Mouse (Mus musculus): Measurements from ENCODE around the gene Prdm15. TPM values are rescaled to one million over a fixed set of nuclear protein-coding genes. Genes with fewer than 3 reads are reported as not detected.

Gene Prdm15
- polyA plus RNA-seq (2016; fragmentation: Nextera tagmentation; extraction: Ambion mirVana): 19.4 and 19.8 TPM in 2 replicates

DNA sequence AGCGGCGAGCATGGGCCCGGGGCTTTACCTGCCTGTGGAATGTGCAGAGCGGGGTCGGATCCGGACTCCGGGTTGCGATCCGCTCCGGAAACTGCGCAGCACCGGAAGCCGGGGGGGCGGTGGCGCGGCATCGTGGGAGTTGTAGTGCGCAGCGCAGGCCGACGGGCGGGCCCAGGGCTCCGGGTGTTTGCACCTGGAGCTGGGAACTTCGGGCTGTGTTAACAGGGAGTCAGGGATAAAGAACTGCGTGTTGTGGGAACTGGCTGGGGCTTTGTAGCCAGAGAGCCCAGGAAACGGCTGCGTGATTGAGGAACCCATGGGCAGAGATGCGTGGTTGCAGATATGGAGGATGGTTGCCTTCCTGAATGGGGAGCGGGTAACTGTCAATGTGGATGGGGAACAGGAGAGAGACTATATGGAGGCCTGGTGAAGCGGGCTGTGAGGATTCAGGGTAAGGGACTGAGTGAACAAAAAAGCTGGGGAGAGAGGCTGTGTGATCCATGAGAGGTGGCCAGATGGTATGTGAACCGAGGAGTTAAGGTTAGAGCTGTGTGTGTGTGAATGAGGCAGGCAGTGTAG is at the start of gene Prdm15:
Gene Prdm15, minus strand, starts transcription at position 110 of the 579 bp plus-strand sequence.
- Histone ChIP-seq H3K9ac (peak within 1 kb of the TSS; percentile 98), H3K27ac (peak within 1 kb of the TSS; percentile 98), H3K9me3 (no peaks in the 10 kb centered on the region), H3K27me3 (no peaks in the 10 kb centered on the region), H3K4me3 (replicated peaks) (peak within 1 kb of the TSS; percentile 94), H3K4me1 (peaks cover 24% of the 10 kb centered on the region), H3K4me2 (peak within 1 kb of the TSS; percentile 75), H3K36me3 (replicated peaks) (peaks cover 11% of the 10 kb centered on the region)
- WGBS: 1% methylated on average over 31 of the region's 31 CpGs
- ATAC-seq (ENCODE audit: low FRiP score): peak; percentile 92

DNA sequence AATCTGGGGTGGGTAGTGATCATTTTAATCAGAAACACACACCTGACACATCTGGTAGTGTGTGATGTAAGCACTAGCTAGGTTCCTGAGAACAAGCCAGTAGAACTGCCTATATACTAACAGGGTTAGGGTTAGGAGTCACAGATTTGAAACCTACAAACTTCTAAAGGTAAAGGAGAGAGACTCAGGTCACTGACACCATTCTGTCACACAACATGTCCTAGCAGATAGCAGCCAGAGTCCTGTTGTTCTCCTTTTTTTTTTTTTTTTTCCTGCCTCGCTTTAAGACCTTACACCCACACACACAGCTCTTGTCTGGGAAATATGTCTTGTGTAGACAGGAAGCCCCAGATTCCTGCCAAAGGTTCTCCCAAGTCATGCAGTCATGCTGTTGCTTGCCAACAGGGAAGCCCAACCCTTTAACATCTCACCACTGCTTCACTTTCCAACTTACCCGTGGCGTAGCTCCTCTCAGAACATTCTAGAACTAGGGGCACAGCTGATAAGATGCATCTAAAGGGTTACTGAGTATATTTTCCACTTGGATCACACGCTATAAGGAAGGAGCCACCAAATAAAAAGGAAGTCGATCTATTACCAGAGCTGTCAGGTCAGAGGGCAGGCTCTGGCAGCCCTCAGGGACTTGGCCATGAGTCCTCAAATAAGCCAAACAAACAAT is 45.8 kb upstream of the Prdm15 start:
- no peaks in the 10 kb centered on the region for H3K9me3 ChIP-seq
- ATAC-seq (ENCODE audit: low FRiP score): no peak
- peaks cover 5% of the 10 kb centered on the region; the same call in 1 of the 2 replicates for H3K4me1 ChIP-seq
- H3K36me3 ChIP-seq (replicated peaks): no peaks in the 10 kb centered on the region
- no peak overlapping the region for H3K27ac ChIP-seq
- no peak overlapping the region for H3K4me3 ChIP-seq (replicated peaks)
- H3K4me2 ChIP-seq: no peak overlapping the region
- 84% methylated on average over 5 of the region's 5 CpGs for WGBS
- no peak overlapping the region for H3K9ac ChIP-seq
- H3K27me3 ChIP-seq: no peaks in the 10 kb centered on the region

DNA sequence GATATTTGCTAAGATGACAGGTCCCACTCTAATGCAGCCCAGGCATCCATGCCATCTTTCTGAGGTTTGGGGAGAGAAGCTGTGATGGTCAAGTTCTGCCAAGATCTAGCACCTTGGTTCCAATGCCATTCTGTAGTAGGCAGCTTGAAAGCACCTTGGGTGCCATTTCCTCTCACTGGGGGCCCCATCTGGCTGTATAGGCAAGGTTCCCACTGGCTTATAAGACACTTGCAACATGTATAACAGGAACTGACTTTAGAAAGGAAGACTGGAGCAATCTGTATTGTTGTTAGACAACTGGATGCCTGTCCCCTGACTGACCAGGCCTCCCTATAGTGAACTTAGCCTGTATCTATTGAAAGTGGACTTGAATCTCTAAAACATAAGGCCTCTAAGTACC is 36.1 kb upstream of the Prdm15 start:
- no peaks in the 10 kb centered on the region for H3K9me3 ChIP-seq
- H3K4me1 ChIP-seq: no peaks in the 10 kb centered on the region
- H3K4me2 ChIP-seq: no peak overlapping the region
- H3K27ac ChIP-seq: no peak overlapping the region
- no peak overlapping the region for H3K4me3 ChIP-seq (replicated peaks)
- ATAC-seq (ENCODE audit: low FRiP score): no peak
- no peaks in the 10 kb centered on the region for H3K36me3 ChIP-seq (replicated peaks)
- no peaks in the 10 kb centered on the region for H3K27me3 ChIP-seq
- no peak overlapping the region for H3K9ac ChIP-seq

DNA sequence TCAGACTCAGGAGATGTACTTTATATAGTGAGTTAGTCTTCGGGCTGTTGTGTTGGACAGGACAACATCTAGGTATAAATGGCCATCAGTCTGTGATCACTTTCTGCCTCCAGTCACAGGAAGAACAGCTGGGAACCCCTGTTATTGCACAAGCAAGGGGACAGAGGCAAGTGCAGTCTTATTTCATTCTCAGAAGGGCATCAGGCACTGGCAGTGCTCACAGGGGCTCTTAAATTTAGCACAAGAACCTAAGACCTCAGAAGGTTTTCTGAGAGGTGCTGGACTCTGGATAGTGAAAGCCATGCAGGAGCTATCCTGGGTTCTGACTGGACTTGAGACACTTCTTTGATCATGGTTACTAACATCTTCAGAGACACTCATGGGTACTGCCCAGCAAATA is 32.0 kb upstream of the Prdm15 start:
- Histone ChIP-seq H3K27ac (no peak overlapping the region), H3K27me3 (no peaks in the 10 kb centered on the region), H3K9ac (no peak overlapping the region), H3K4me1 (no peaks in the 10 kb centered on the region), H3K36me3 (replicated peaks) (0 out of 2 replicates have a peak, but pooled peaks cover 3% of the 10 kb centered on the region), H3K9me3 (no peaks in the 10 kb centered on the region), H3K4me3 (replicated peaks) (no peak overlapping the region), H3K4me2 (no peak overlapping the region)
- no peak for ATAC-seq (ENCODE audit: low FRiP score)
- WGBS: 82% methylated on average over 1 of the region's 1 CpGs

DNA sequence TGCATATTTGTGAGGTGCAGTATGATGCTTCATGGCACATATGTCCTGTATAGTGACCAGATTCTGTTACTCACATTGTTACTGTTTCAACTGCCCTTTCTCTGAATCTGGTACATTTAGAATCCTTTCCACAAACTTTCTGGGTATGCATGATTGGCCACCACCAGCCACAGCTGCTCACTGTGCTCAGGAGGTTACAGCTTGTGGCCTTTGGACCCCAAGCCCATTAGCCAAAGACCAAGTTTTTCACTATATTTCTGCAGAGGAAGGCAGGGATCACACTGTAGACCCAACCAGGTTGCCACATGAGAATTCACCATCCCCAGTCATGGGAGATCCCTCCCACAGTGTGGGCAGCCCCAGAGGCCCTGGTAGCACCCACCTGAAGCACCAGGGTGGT is 31.2 kb upstream of the Prdm15 start:
- Histone ChIP-seq H3K27ac (no peak overlapping the region), H3K4me1 (no peaks in the 10 kb centered on the region), H3K4me3 (replicated peaks) (no peak overlapping the region), H3K9me3 (no peaks in the 10 kb centered on the region), H3K27me3 (no peaks in the 10 kb centered on the region), H3K4me2 (no peak overlapping the region), H3K36me3 (replicated peaks) (0 out of 2 replicates have a peak, but pooled peaks cover 3% of the 10 kb centered on the region), H3K9ac (no peak overlapping the region)
- ATAC-seq (ENCODE audit: low FRiP score): no peak

DNA sequence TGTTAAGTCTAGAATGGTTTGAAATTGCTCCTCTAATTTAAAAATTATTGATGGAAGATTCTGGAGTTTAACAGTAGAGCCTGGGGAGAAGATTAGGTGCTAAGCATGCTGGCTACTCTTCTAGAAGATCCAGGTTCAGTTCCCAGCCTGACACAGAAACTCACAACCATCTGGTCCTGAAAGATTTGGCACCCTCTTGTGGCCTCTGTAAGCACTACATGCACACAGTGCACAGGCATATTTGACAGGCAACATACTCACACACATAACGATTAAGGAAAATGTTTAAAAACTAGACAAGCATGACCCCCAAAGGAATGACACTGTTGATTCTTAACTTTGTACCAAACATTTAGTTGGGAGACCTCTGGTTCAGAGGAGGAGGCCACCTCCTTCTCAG is 27.5 kb upstream of the Prdm15 start:
- no peak for ATAC-seq (ENCODE audit: low FRiP score)
- H3K9me3 ChIP-seq: no peaks in the 10 kb centered on the region
- no peak overlapping the region for H3K9ac ChIP-seq
- H3K4me2 ChIP-seq: no peak overlapping the region
- H3K4me1 ChIP-seq: no peaks in the 10 kb centered on the region
- 83% methylated on average over 1 of the region's 1 CpGs for WGBS
- H3K27me3 ChIP-seq: no peaks in the 10 kb centered on the region
- no peak overlapping the region for H3K4me3 ChIP-seq (replicated peaks)
- H3K27ac ChIP-seq: no peak overlapping the region
- peaks cover 3% of the 10 kb centered on the region; the same call in 1 of the 2 replicates for H3K36me3 ChIP-seq (replicated peaks)

DNA sequence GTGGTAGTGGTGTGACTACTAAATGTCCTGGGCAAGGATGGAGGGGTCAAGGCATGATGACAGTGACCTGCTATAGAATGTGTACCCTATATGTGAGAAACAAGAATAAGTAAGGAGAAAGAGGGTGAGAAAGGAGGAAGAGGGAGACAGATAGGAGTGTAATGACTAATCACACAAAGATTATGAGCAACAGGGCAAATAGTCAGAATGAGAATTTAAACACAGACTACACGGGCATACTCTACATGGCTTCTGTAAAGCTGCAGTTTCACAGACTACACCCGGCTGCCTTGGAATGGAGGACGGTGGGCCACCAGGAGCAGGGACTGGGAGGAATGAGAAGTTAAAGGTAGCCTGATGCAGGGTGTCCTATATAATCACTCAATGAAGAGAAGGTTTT is 25.9 kb upstream of the Prdm15 start:
- no peak overlapping the region for H3K27ac ChIP-seq
- H3K4me2 ChIP-seq: no peak overlapping the region
- 93% methylated on average over 3 of the region's 3 CpGs for WGBS
- no peaks in the 10 kb centered on the region for H3K4me1 ChIP-seq
- H3K9ac ChIP-seq: no peak overlapping the region
- H3K4me3 ChIP-seq (replicated peaks): no peak overlapping the region
- no peak for ATAC-seq (ENCODE audit: low FRiP score)
- H3K36me3 ChIP-seq (replicated peaks): peaks cover 3% of the 10 kb centered on the region; the same call in 1 of the 2 replicates
- no peaks in the 10 kb centered on the region for H3K9me3 ChIP-seq
- H3K27me3 ChIP-seq: no peaks in the 10 kb centered on the region

DNA sequence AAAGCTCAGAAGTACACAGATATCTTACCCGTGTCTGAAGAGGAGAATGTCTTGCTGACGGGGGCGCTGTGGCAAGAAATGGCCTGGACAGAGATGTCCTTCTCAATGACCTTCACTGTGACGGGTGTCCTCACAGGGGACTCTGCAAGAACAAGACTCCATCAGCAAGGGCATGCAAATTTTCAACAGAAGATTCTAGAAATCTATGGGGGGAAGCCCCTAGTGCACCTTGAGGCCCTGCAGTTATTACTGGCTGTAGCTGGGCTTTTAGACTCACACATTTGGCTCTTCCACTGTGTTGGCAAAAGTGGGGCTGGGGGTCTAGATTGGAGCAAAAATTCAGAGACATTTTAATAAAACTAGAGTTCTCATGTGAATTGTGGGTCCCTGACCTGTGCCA is 23.5 kb upstream of the Prdm15 start:
- no peaks in the 10 kb centered on the region for H3K4me1 ChIP-seq
- no peak overlapping the region for H3K27ac ChIP-seq
- no peaks in the 10 kb centered on the region; the same call in 1 of the 2 replicates for H3K36me3 ChIP-seq (replicated peaks)
- no peak overlapping the region for H3K4me2 ChIP-seq
- no peak overlapping the region for H3K9ac ChIP-seq
- no peak for ATAC-seq (ENCODE audit: low FRiP score)
- H3K9me3 ChIP-seq: no peaks in the 10 kb centered on the region
- no peak overlapping the region for H3K4me3 ChIP-seq (replicated peaks)
- H3K27me3 ChIP-seq: no peaks in the 10 kb centered on the region
- 90% methylated on average over 4 of the region's 4 CpGs for WGBS

DNA sequence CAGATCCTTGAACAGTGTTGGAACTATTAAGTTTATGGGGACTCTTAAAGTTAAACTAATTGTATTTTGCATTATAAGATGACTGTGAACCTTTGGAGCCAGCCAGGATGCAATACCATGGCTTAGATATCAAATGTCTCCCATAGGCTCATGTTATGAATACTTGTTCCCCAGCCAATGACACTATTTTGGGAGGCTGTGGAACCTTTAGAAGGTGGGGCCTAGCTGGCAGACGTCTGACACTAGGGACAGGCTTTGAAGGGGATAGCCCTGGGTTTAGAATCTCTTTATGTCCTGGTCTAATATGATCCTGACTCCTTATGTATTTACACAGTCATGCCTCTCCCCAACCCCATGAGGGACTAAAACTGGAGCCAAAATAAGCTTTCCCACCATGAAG is 22.7 kb upstream of the Prdm15 start:
- Histone ChIP-seq H3K27ac (no peak overlapping the region), H3K4me3 (replicated peaks) (no peak overlapping the region), H3K9me3 (no peaks in the 10 kb centered on the region), H3K36me3 (replicated peaks) (no peaks in the 10 kb centered on the region; the same call in 1 of the 2 replicates), H3K9ac (no peak overlapping the region), H3K4me2 (no peak overlapping the region), H3K27me3 (no peaks in the 10 kb centered on the region), H3K4me1 (no peaks in the 10 kb centered on the region)
- ATAC-seq (ENCODE audit: low FRiP score): no peak
- 67% methylated on average over 1 of the region's 1 CpGs for WGBS

DNA sequence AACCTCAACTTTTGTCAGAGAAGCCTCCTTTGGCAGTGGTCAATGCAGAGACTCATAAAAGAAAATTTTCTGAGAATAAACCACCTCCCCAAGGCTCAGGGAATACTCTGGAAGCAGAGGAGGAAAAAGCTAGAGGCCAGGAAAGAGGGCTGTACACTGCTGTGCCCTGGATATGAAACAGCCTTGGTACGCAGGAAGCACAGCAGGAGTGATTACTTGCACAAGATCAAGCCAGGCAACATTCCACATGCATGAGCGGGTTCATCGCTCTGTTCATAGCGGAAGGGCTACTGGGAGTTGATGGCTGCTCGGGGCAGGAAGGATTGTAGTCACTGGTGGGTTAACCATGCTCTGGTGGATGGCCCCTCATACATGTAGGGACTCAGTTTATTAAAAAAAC is 21.0 kb upstream of the Prdm15 start:
- 71% methylated on average over 5 of the region's 5 CpGs for WGBS
- H3K9me3 ChIP-seq: no peaks in the 10 kb centered on the region

DNA sequence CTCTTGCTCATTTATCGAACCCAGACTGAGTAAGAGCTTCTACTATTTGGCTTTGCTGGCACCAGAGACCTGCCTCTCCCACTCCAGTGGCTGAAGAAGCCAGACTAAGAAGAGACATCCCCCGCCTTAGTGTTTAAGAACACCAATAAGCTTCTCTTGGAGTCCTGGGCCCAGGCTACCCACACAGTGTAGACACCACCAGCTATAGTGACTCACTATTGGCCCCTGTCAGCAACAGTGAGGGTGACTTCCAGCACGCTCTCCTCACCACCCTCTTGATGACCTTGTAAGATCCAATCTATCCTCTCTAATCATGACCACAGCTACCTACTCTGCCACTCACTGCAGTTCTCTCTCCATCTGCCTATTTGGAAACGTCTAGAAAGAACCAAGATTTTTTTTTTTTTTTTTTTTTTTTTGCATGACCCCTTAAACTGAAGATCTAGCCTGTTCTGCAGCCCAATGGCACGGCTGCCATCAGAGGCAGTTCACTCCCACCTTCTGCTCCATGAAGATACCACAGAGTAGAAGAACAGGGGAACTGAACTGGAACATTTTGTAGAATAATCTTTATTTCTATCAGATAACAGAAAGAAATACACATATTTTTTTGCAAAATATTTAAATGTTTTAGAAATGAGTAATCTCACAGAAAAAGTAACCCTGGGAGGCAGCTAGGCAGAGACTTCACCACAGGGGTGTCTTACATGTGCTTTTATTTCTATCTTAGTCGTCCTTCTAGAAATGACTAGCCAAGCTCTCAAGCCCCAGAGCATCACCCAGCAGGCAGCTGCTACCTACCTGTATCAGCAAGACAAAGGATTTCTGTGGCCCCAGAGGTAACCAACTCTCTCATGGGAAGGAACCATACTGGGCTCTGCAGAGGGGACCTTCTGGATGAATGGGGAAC is 17.8 kb upstream of the Prdm15 start:
- H3K4me1 ChIP-seq: no peaks in the 10 kb centered on the region
- 65% methylated on average over 6 of the region's 6 CpGs for WGBS

More for the DNA sequence above, 21.0 kb upstream of the Prdm15 start:
- ATAC-seq (ENCODE audit: low FRiP score): no peak
- no peaks in the 10 kb centered on the region for H3K4me1 ChIP-seq
- no peak overlapping the region for H3K4me3 ChIP-seq (replicated peaks)
- H3K9ac ChIP-seq: no peak overlapping the region
- no peaks in the 10 kb centered on the region for H3K27me3 ChIP-seq
- no peak overlapping the region for H3K4me2 ChIP-seq
- H3K36me3 ChIP-seq (replicated peaks): peaks cover 10% of the 10 kb centered on the region; the same call in 1 of the 2 replicates
- H3K27ac ChIP-seq: no peak overlapping the region

DNA sequence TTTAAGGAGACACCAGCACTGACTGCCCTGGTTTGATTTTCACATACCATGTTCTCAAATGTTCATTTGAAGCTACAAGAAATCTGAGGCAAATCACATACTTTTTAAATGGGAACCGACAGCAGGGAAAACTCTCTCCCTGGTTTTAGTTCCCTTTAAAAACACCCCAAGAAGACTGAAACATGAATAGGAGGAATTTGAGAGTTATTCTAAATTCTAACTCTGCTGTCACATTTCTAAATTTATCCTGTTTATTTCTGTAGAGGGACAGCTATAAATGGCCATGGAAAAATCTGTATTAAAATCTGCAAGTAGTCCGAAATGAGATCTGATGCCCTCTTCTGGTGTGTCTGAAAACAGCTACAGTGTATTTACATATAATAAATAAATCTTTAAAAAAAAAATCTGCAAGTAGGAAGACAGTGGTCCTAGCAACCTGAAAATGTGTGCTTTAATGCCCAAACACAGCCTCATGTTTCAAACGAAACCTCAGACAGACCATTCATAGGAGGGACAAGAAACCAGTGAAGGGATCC is 12.3 kb upstream of the Prdm15 start:
- H3K4me1 ChIP-seq: no peaks in the 10 kb centered on the region
- no peak for ATAC-seq (ENCODE audit: low FRiP score)
- 85% methylated on average over 3 of the region's 3 CpGs for WGBS
- no peak overlapping the region for H3K27ac ChIP-seq
- no peak overlapping the region for H3K9ac ChIP-seq
- no peak overlapping the region for H3K4me2 ChIP-seq
- H3K36me3 ChIP-seq (replicated peaks): 0 out of 2 replicates have a peak, but pooled peaks cover 15% of the 10 kb centered on the region
- H3K27me3 ChIP-seq: no peaks in the 10 kb centered on the region
- H3K4me3 ChIP-seq (replicated peaks): no peak overlapping the region
- no peaks in the 10 kb centered on the region for H3K9me3 ChIP-seq

More for the DNA sequence above, 17.8 kb upstream of the Prdm15 start:
- H3K4me2 ChIP-seq: no peak overlapping the region
- H3K27ac ChIP-seq: no peak overlapping the region
- no peaks in the 10 kb centered on the region for H3K9me3 ChIP-seq
- no peak overlapping the region for H3K4me3 ChIP-seq (replicated peaks)
- no peaks in the 10 kb centered on the region for H3K27me3 ChIP-seq
- peaks cover 10% of the 10 kb centered on the region; the same call in 1 of the 2 replicates for H3K36me3 ChIP-seq (replicated peaks)
- H3K9ac ChIP-seq: no peak overlapping the region
- no peak for ATAC-seq (ENCODE audit: low FRiP score)

All from forebrain, embryonic 12.5 days (tissue).